Mouse (Mus musculus) liver, embryonic 11.5 days (tissue): ENCODE data around the gene Rhoa. TPM values are rescaled to one million over a fixed set of nuclear protein-coding genes. Genes with fewer than 3 reads are reported as not detected.

ENCODE experiments used
- ATAC-seq: fragments of 200-750 bp; cut with Nextera tagmentation; replicated peaks from 2 replicates; pipeline ENCODE4 v1.8.0; 2017; ENCODE audit warnings: moderate number of reproducible peaks, mild to moderate bottlenecking, moderate TSS enrichment, moderate library complexity; ENCODE audit not compliant: low FRiP score
- DNase-seq: peaks from one replicate; pipeline ENCODE4 v3.0.0-alpha.2; 2017; ENCODE audit warnings: low spot score
- H3K27ac ChIP-seq: fragments of 300-500 bp; sonication (generic); 2 replicates; pipeline ENCODE4 v1.5.1; 2014; ENCODE audit warnings: mild to moderate bottlenecking, low read depth, low read length, control low read depth
- H3K27me3 ChIP-seq: fragments of 300-500 bp; sonication (generic); replicated peaks from 2 replicates; pipeline ENCODE4 v1.6.1; 2014; ENCODE audit warnings: low read length, mixed read lengths; ENCODE audit not compliant: control insufficient read depth, insufficient read depth
- H3K36me3 ChIP-seq: fragments of 300-500 bp; sonication (generic); 2 replicates; pipeline ENCODE4 v1.6.1; 2014; ENCODE audit warnings: mild to moderate bottlenecking, low read length, moderate library complexity, mixed read lengths; ENCODE audit not compliant: control insufficient read depth, insufficient read depth
- H3K4me1 ChIP-seq: fragments of 300-500 bp; sonication (generic); replicated peaks from 2 replicates; pipeline ENCODE4 v1.6.1; 2014; ENCODE audit warnings: low read length, mixed read lengths; ENCODE audit not compliant: control insufficient read depth, insufficient read depth
- H3K4me2 ChIP-seq: fragments of 300-500 bp; sonication (generic); 2 replicates; pipeline ENCODE4 v1.6.1; 2014; ENCODE audit warnings: mild to moderate bottlenecking, control low read depth, moderate library complexity
- H3K4me3 ChIP-seq: fragments of 300-500 bp; sonication (generic); 2 replicates; pipeline ENCODE4 v1.5.1; 2014; ENCODE audit warnings: low read depth, low read length, control low read depth
- H3K9ac ChIP-seq: fragments of 300-500 bp; sonication (generic); 2 replicates; pipeline ENCODE4 v1.6.1; 2014; ENCODE audit warnings: low read depth, low read length, control low read depth
- H3K9me3 ChIP-seq: fragments of 300-500 bp; sonication (generic); 2 replicates; pipeline ENCODE4 v1.6.1; 2016; ENCODE audit warnings: low read length, inconsistent platforms, mixed read lengths; ENCODE audit not compliant: control insufficient read depth
- WGBS: fragments of 180-500 bp; shearing (Covaris S2); extraction: QIAGEN DNeasy Blood & Tissue Kit; methylation state at CpG from one replicate; pipeline ENCODE4 v1.1.7; 2014; 5-methylcytosine and 5-hydroxymethylcytosine counted together
- polyA plus RNA-seq: library from polyadenylated mRNA; unstranded; fragments of >200 nt; fragmentation: Nextera tagmentation; extraction: Ambion mirVana; gene quantifications from 2 replicates; pipeline ENCODE4 v1.2.1, GENCODE M21; 2014

Rhoa gene
- polyA plus RNA-seq = 254 and 264 TPM in 2 replicates

DNA sequence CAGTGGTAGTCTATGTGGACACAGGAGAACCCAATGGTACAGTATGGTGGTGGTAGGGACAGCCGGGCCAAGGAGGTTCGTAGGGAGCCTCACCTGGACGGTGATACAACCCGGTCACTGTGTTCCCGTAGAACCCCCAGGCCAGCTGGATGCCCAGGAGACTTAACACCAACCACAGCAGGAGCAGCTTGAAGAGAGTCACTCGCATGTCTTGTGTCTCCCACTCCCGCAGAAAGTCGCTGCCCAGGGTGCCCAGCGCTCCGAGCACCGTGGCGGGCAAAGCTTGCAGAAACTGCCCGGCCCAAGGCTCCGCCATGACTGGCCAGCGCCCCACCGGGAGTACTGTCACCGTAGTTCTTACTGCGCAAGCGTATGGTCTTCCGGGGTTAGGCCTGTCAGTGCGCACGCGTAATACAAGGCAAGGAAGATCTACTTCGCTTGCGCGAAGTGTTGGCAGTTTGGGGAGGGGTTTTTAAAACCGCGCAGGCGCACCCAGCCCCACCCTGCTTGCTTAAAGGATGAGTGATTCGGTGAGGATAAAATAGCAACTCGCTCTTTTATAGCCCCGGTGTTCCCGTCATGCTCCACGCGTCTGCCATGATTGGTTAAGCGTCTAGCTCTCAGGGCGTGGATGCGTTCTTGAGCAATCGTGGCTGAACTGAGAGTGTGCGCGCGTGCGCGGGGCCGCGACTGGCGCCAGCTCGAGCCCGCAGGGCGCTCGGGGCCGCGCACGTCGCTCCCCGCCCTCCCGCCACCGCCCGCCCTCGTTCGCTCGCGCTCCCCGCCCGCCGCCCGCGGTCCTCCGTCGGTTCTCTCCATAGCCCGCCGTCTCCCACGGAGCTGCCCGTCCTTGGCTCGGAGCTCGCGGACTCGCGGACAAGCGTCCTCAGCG lies at the start of gene Rhoa, which contains the start of gene Tcta:
Rhoa (plus strand) TSS at position 501 of the 892 bp plus-strand sequence.
Tcta (minus strand) TSS at position 532 of the 892 bp plus-strand sequence.
- ATAC-seq = peak; percentile 89
- H3K4me1 ChIP-seq = peaks cover 15% of the 10 kb centered on the region
- DNase-seq = peak; percentile 93
- peak within 1 kb of the TSS; percentile 83 for H3K4me3 ChIP-seq
- peak within 1 kb of the TSS; percentile 100 for H3K27ac ChIP-seq
- H3K4me2 ChIP-seq = peak within 1 kb of the TSS; percentile 86
- under 1% methylated on average over 66 of the region's 81 CpGs for WGBS
- H3K9ac ChIP-seq = peak within 1 kb of the TSS; percentile 95
- H3K9me3 ChIP-seq = no peaks in the 10 kb centered on the region
- H3K27me3 ChIP-seq = no peaks in the 10 kb centered on the region
- H3K36me3 ChIP-seq = peaks cover 4% of the 10 kb centered on the region; the same call in 1 of the 2 replicates

DNA sequence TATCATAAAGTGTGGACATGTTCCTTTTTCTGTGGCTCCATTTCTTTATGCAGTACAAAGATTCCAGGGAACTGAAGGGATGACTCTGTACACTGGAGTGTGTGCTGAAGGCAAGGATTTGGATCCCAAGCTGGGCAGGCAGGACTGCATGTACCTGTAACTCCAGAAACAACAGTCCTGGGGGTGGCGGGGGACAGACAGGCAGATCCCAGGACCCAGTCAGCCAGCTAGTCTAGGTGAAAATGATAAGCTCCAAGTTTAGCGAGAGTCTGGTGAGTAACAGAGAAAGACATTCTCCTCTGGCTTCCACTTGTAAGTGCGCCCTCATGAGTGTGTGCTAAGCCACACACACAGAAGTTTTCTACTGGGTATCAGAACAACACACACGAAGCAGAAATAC lies 45.4 kb upstream of the Rhoa start:
- 65% methylated on average over 4 of the region's 4 CpGs for WGBS
- no peaks in the 10 kb centered on the region for H3K36me3 ChIP-seq
- no peaks in the 10 kb centered on the region for H3K27me3 ChIP-seq
- H3K9me3 ChIP-seq = no peaks in the 10 kb centered on the region
- peaks cover 16% of the 10 kb centered on the region for H3K4me1 ChIP-seq
- no peak overlapping the region for H3K9ac ChIP-seq
- ATAC-seq = no peak
- no peak for DNase-seq
- no peak overlapping the region for H3K4me2 ChIP-seq
- no peak overlapping the region for H3K27ac ChIP-seq
- no peak overlapping the region for H3K4me3 ChIP-seq

DNA sequence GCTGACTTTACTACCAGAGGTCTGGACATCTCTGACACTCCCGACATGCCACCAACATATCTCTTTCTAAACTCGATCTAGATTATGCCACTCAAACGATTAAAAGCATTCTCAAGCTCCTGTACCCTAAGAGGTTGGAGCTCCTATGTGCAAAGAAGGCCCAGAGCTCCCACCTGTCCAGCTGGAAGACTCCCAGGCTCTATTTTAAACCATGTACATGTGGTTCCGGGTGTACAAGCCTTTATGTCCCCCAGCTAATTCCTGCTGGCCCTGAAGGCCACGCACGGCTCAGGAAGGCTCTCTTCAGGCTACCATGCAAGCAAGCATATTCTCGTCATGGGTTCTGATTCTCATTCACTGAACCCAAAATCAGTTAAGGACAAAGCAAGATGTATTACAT lies 44.1 kb upstream of the Rhoa start:
- Histone ChIP-seq H3K36me3 (no peaks in the 10 kb centered on the region), H3K4me1 (peaks cover 16% of the 10 kb centered on the region), H3K9me3 (no peaks in the 10 kb centered on the region), H3K4me3 (peak overlapping the region; percentile 91), H3K4me2 (peak overlapping the region; percentile 95), H3K27me3 (no peaks in the 10 kb centered on the region), H3K9ac (no peak overlapping the region), H3K27ac (no peak overlapping the region)
- WGBS = 69% methylated on average over 7 of the region's 7 CpGs
- DNase-seq (no peak), ATAC-seq (no peak)

DNA sequence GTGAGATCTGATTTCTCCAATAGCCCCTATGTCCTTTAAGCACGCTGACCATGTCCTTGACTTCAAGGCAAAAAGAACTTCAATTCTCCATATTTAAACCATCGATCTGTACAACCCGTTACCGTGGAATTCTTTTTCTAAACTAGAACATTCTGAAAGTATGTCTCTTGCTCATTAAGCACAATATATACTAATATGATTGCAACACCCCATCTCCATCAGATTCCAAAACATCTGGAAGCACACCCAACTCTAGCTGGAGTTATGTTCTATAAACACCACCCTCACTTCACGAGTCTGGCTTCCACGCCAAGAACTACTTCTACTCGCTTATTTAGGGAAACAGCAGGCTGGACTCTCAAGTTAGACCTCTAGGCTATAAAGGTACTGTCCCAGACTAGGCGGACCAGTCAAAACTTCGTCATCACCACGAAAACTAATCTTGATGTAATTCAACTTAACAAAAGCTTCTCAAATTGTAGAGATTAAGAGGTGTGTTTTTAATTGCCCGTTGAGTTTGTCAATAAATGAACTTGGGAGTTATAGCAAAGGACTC lies 43.4 kb upstream of the Rhoa start:
- Histone ChIP-seq H3K4me3 (peak overlapping the region; percentile 91), H3K4me1 (peaks cover 16% of the 10 kb centered on the region), H3K27ac (no peak overlapping the region), H3K4me2 (peak overlapping the region; percentile 95), H3K9me3 (no peaks in the 10 kb centered on the region), H3K9ac (peak overlapping the region; percentile 79), H3K36me3 (no peaks in the 10 kb centered on the region), H3K27me3 (no peaks in the 10 kb centered on the region)
- ATAC-seq (no peak), DNase-seq (no peak)
- 55% methylated on average over 11 of the region's 11 CpGs for WGBS

DNA sequence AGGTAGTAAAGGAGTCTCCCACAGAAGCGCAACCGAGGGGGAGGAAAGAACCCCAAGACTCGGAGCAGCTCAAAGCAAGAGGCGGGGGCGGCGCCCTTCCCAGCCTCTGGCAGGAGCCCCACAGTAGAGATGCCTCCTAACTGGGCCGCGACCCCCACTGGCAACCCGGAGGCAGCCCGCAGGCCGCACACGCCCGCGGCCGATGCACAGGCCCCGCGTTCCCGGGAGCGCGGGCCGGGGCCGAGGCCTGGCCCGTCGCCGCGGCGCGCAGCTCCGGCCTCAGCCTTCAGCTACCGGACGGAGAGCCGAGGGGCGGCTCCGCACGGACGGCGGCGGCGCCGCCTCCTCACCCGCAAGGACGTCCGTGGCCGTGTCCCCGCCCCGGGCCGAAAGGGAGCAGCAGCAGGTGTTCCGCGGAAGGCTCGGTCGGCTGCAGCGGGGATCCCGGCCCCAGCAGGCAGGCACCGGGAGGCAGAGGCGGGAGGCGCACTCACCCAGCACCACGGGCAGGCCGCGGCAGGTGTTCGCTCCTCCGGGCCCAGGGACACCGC lies 42.7 kb upstream of the Rhoa start:
- H3K4me1 ChIP-seq = peaks cover 16% of the 10 kb centered on the region
- DNase-seq (no peak), ATAC-seq (peak; percentile 62)
- H3K4me2 ChIP-seq = peak overlapping the region; percentile 95
- H3K36me3 ChIP-seq = no peaks in the 10 kb centered on the region
- under 1% methylated on average over 57 of the region's 62 CpGs for WGBS
- peak overlapping the region; percentile 79 for H3K9ac ChIP-seq
- no peaks in the 10 kb centered on the region for H3K9me3 ChIP-seq
- peak overlapping the region; percentile 86 for H3K27ac ChIP-seq
- H3K4me3 ChIP-seq = peak overlapping the region; percentile 91
- no peaks in the 10 kb centered on the region for H3K27me3 ChIP-seq

DNA sequence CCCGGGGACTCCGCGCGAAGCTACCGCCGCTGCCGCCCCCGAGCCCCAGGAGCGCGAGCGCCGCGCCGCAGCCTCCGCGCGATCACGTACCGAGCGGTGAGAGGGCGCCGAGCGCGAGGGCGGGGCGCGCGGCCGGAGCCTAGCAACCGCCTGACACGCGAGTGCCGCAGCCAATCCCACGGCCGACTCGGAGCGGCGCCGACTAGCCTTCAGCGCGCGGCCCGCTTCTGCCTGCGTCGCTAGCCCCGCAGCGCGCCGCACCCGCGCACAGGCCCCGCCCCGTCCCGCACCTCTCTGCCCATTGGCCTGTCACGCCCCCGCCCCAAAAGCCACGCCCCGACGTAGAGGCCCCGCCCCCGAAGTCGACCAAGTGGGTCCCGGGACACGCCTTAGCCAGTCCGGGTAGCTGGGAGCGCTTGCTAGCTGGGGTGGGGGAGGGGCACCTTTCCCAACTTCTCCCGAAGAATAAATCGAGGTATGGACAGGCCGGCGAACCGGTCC lies 42.2 kb upstream of the Rhoa start, which contains the start of gene Dag1:
Dag1 (minus strand) TSS at position 269 of the 501 bp plus-strand sequence.
- Histone ChIP-seq H3K4me1 (peaks cover 16% of the 10 kb centered on the region), H3K36me3 (no peaks in the 10 kb centered on the region), H3K4me3 (peak within 1 kb of the TSS; percentile 91), H3K27me3 (no peaks in the 10 kb centered on the region), H3K27ac (peak within 1 kb of the TSS; percentile 86), H3K9ac (peak within 1 kb of the TSS; percentile 79), H3K4me2 (peak within 1 kb of the TSS; percentile 95), H3K9me3 (no peaks in the 10 kb centered on the region)
- ATAC-seq (peak; percentile 95), DNase-seq (peak; percentile 100)
- WGBS = under 1% methylated on average over 65 of the region's 71 CpGs

DNA sequence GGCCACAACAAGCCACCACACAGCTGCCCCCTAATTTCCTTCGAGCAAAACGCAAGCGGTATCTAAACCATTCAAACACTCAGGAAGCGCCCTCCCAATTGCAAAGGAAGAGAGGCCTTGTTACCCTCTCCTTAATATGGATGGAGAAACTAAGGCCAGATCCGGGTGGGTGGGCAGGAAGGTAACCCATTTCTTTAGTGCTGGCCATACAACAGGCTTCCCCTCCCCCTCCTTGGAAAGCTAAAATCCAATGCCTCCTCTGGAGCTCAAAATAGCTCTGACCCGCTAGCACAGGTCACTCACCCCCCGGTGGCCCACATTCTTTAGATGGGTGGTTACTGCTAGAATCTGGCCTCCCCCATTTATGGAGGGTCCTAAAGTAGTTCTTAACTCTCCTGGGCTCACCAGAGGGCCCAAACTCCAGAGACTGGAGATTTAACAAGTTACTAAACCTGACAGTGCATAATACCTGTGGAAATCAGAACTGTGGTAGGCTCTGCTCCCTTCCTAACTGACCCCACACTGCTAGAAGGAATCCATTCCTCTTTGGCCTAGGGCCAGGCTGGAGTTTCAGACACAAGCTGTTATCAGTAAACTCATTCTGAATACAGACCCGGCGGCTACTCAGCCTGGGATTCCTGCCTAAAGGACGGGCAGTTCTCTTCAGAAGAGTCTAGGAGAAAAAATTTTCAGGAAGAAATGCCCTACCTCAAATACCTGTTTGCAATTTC lies 41.6 kb upstream of the Rhoa start:
- peak; percentile 21; the same call in 1 of the 2 replicates for ATAC-seq

More for the DNA sequence above, 41.6 kb upstream of the Rhoa start:
- H3K9me3 ChIP-seq = no peaks in the 10 kb centered on the region
- H3K9ac ChIP-seq = peak overlapping the region; percentile 79
- 15% methylated on average over 10 of the region's 10 CpGs for WGBS
- peak overlapping the region; percentile 95 for H3K4me2 ChIP-seq
- peaks cover 16% of the 10 kb centered on the region for H3K4me1 ChIP-seq
- H3K36me3 ChIP-seq = no peaks in the 10 kb centered on the region
- peak; percentile 47 for DNase-seq
- no peaks in the 10 kb centered on the region for H3K27me3 ChIP-seq
- H3K27ac ChIP-seq = peak overlapping the region; percentile 56
- peak overlapping the region; percentile 91 for H3K4me3 ChIP-seq
